Mouse (Mus musculus) spleen, adult 2 months (tissue): ENCODE results near the gene Plcg2.

ENCODE experiments used
- CTCF ChIP-seq: fragments of 200-500 bp; IDR thresholded peaks from 2 replicates; pipeline ENCODE4 v1.5.1; 2011; ENCODE audit warnings: mild to moderate bottlenecking, inconsistent platforms; ENCODE audit not compliant: insufficient read depth, insufficient read length, insufficient replicate concordance; ENCODE audit errors: extremely low read depth
- POLR2A ChIP-seq: fragments of 200-500 bp; IDR thresholded peaks from 2 replicates; pipeline ENCODE4 v1.6.1; 2011; ENCODE audit warnings: low read depth, low read length, inconsistent platforms

DNA sequence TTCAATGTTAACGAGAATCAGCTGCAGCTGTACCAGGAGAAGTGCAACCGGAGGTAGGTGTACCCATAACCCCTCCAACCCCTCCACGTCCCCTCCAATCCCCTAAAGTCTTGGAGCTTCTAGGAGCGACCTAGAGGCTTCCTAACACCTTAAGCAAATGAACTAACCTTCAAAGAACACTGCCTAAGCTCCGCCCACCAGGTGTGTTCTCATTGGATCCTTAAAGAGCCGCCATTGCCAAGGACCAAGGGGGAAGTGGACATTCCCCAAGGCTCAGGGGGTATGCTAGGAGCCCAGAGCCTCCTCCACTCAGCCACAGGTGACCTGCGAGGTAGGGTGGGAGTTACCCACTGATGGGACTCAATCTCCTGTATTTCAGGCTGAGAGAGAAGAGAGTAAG, 136.3 kb downstream of the Plcg2 start:
- TF ChIP-seq CTCF, result no peak
- TF ChIP-seq POLR2A, result no peak
